ENCODE assay signal across 21 mouse cellular contexts in genomic region chr11:74502485-74502884, GRCm38 (mm10).
DNase-seq lines count a peak whose midpoint lies in the region; ATAC-seq and TF ChIP-seq lines count a peak whose summit lies in the region.
"Had no signal": no experiment of that assay in that cellular context is flagged by ENCODE, and none has a peak within 500 bp of the region (broad histone marks: within the 10 kb centered on the region; RNA-seq: fewer than 3 reads in every experiment).

No protein-coding gene starts in this region.

- 51% methylated on average over 8 of the region's 8 CpGs for WGBS in lung, postnatal 0 days
- 67% methylated on average over 8 of the region's 8 CpGs for WGBS in lung, adult 2 months
- WGBS in forebrain, embryonic 14.5 days: 86% methylated on average over 8 of the region's 8 CpGs
- WGBS in heart, embryonic 10.5 days: 86% methylated on average over 8 of the region's 8 CpGs

- TF ChIP-seq EP300 in lung, postnatal 0 days (IDR thresholded peaks at IDR 0.05): no peak

- no peaks in the 10 kb centered on the region for H3K36me3 ChIP-seq in lung, postnatal 0 days (ENCODE audit: insufficient read depth, low read length)
- H3K36me3 ChIP-seq in myocyte (ENCODE audit: control insufficient read depth, insufficient read depth): no peaks in the 10 kb centered on the region
- no peaks in the 10 kb centered on the region for H3K36me3 ChIP-seq in forebrain, embryonic 14.5 days (ENCODE audit: control insufficient read depth, insufficient read depth, low read length)
- no peaks in the 10 kb centered on the region for H3K36me3 ChIP-seq in heart, embryonic 10.5 days
- H3K36me3 ChIP-seq: embryonic facial prominence, embryonic 12.5 days; hindbrain, embryonic 13.5 days; neural tube, embryonic 15.5 days had no signal

- no peak overlapping the region for H3K4me3 ChIP-seq in lung, postnatal 0 days (ENCODE audit: low read depth, low read length)
- no peak overlapping the region for H3K4me3 ChIP-seq in lung, adult 2 months (replicated peaks; ENCODE audit: extremely low read depth, low read depth, low read length)
- H3K4me3 ChIP-seq in myocyte: no peak overlapping the region
- H3K4me3 ChIP-seq in forebrain, embryonic 14.5 days (ENCODE audit: low read depth, low read length): no peak overlapping the region
- H3K4me3 ChIP-seq in heart, embryonic 10.5 days: no peak overlapping the region
- H3K4me3 ChIP-seq: embryonic facial prominence, embryonic 12.5 days; heart, adult 2 months; hindbrain, embryonic 13.5 days; neural tube, embryonic 15.5 days had no signal

- DNase-seq in lung, postnatal 0 days (ENCODE audit: low spot score): peak; percentile 44
- no peak for DNase-seq in lung, adult 2 months
- DNase-seq in NIH3T3 (ENCODE audit: low read depth): peak; percentile 52
- no peak for DNase-seq in forebrain, embryonic 14.5 days (ENCODE audit: low spot score)
- DNase-seq in gastrocnemius, adult 8-10 months (ENCODE audit: low spot score in 2 of 2): no peak
- no peak for DNase-seq in heart, embryonic 10.5 days (ENCODE audit: low spot score)
- DNase-seq: adrenal gland, adult 2 months; cerebellum, adult 11 months; cerebellum, postnatal 10 days; forebrain, postnatal 0 days; gastrocnemius, postnatal 25 days; heart, adult 2 months; kidney, adult 8-10 months; kidney, postnatal 14 days; left cerebral cortex, postnatal 4 days; thymus, postnatal 14 days had no signal

- H3K9ac ChIP-seq in lung, postnatal 0 days (replicated peaks; ENCODE audit: low read depth): no peak overlapping the region
- no peak overlapping the region for H3K9ac ChIP-seq in forebrain, embryonic 14.5 days (ENCODE audit: low read length)
- H3K9ac ChIP-seq: embryonic facial prominence, embryonic 12.5 days; forebrain, postnatal 0 days; hindbrain, embryonic 13.5 days; neural tube, embryonic 15.5 days had no signal

- no peaks in the 10 kb centered on the region for H3K27me3 ChIP-seq in lung, postnatal 0 days (replicated peaks; ENCODE audit: insufficient read depth, low read length)
- H3K27me3 ChIP-seq in myocyte (ENCODE audit: control insufficient read depth, insufficient read depth, insufficient read length): no peaks in the 10 kb centered on the region
- H3K27me3 ChIP-seq in forebrain, embryonic 14.5 days (replicated peaks; ENCODE audit: control insufficient read depth, insufficient read depth, low read length): no peaks in the 10 kb centered on the region
- no peaks in the 10 kb centered on the region for H3K27me3 ChIP-seq in heart, embryonic 10.5 days (ENCODE audit: insufficient read depth, poor library complexity, severe bottlenecking)
- H3K27me3 ChIP-seq: embryonic facial prominence, embryonic 12.5 days; hindbrain, embryonic 13.5 days; neural tube, embryonic 15.5 days had no signal

- no peak for ATAC-seq in lung, postnatal 0 days
- ATAC-seq in forebrain, embryonic 14.5 days: no peak
- ATAC-seq: forebrain, postnatal 0 days had no signal

- TF ChIP-seq CTCF in lung, postnatal 0 days (IDR thresholded peaks at IDR 0.05): no peak
- no peak for TF ChIP-seq CTCF in lung, adult 2 months (IDR thresholded peaks at IDR 0.05; ENCODE audit: insufficient read depth, low read length)

- no peaks in the 10 kb centered on the region for H3K4me1 ChIP-seq in lung, postnatal 0 days (ENCODE audit: insufficient read depth, low read depth, low read length)
- no peaks in the 10 kb centered on the region for H3K4me1 ChIP-seq in lung, adult 2 months (ENCODE audit: control insufficient read depth, insufficient read depth, low read length)
- H3K4me1 ChIP-seq in forebrain, embryonic 14.5 days (ENCODE audit: control insufficient read depth, insufficient read depth, low read length): no peaks in the 10 kb centered on the region
- H3K4me1 ChIP-seq in heart, embryonic 10.5 days: peaks cover 44% of the 10 kb centered on the region

- H3K79me2 ChIP-seq in myocyte (ENCODE audit: control insufficient read depth, insufficient read depth): no peaks in the 10 kb centered on the region

- H3ac ChIP-seq in myocyte (ENCODE audit: control insufficient read depth, insufficient read length): no peak overlapping the region

- H3K9me3 ChIP-seq in lung, postnatal 0 days (ENCODE audit: low read length): no peaks in the 10 kb centered on the region
- no peaks in the 10 kb centered on the region for H3K9me3 ChIP-seq in forebrain, embryonic 14.5 days (replicated peaks; ENCODE audit: control insufficient read depth, low read length)
- H3K9me3 ChIP-seq in heart, embryonic 10.5 days: no peaks in the 10 kb centered on the region
- H3K9me3 ChIP-seq: embryonic facial prominence, embryonic 12.5 days; hindbrain, embryonic 13.5 days; neural tube, embryonic 15.5 days had no signal

- no peak for TF ChIP-seq POLR2A in lung, adult 2 months (IDR thresholded peaks at IDR 0.05; ENCODE audit: borderline replicate concordance, extremely low read depth, low read depth, low read length)
- no peak for TF ChIP-seq POLR2A in myocyte (IDR thresholded peaks at IDR 0.05; ENCODE audit: insufficient read length, low read depth)

- no peak overlapping the region for H3K4me2 ChIP-seq in lung, postnatal 0 days (replicated peaks; ENCODE audit: low read depth, low read length)
- peak overlapping the region; percentile 0 for H3K4me2 ChIP-seq in myocyte (ENCODE audit: low read depth)
- no peak overlapping the region for H3K4me2 ChIP-seq in forebrain, embryonic 14.5 days (ENCODE audit: low read length)
- H3K4me2 ChIP-seq: embryonic facial prominence, embryonic 12.5 days; hindbrain, embryonic 13.5 days; midbrain, embryonic 11.5 days; neural tube, embryonic 15.5 days had no signal

- no peak overlapping the region for H3K27ac ChIP-seq in lung, postnatal 0 days (ENCODE audit: low read length)
- H3K27ac ChIP-seq in forebrain, embryonic 14.5 days (ENCODE audit: low read depth, low read length): no peak overlapping the region
- H3K27ac ChIP-seq in heart, embryonic 10.5 days: no peak overlapping the region
- H3K27ac ChIP-seq: embryonic facial prominence, embryonic 12.5 days; heart, adult 2 months; hindbrain, embryonic 13.5 days; neural tube, embryonic 15.5 days had no signal

TF ChIP-seq in myocyte, 11 proteins besides CTCF, POLR2A, EP300 and RAD21:
- TF ChIP-seq TCF12 (IDR thresholded peaks at IDR 0.05; ENCODE audit: insufficient read depth, poor library complexity, severe bottlenecking) (no peak), USF1 (IDR thresholded peaks at IDR 0.05; ENCODE audit: low read depth) (peak; percentile 57)

Comparison
In these comparisons a context has a peak if more than half of its experiments do, and no peak if none do; other contexts are left out.
1. DNase-seq: peak in lung, postnatal 0 days (single experiment) and NIH3T3 (single experiment); none in lung, adult 2 months (single experiment), forebrain, embryonic 14.5 days (single experiment), gastrocnemius, adult 8-10 months (0 of 2) and heart, embryonic 10.5 days (single experiment).